Mouse (Mus musculus): ENCODE measurements around the gene Tspyl1.

DNA sequence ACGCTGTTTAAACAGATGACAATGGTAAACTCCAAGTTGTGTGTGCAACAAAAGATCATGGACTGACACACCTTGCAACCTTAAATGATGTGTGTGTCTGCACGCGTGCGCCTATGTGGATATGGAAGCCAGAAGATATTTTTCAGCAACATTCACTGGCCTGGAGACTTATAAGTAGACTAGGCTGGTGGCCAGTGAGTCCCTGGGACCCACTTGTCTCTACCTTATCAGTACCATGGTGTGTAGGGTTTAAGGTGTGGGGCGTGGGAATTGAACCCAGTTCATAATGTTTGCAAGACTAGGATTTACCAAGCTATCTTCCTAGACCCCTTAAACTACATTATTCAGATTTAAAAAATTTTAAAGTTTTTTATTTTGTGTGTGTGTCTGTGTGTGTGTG lies 45.2 kb downstream of the Tspyl1 start:
- TF ChIP-seq CTCF (IDR thresholded peaks at IDR 0.05 in 2 of 3, conservative IDR thresholded peaks at IDR 0.05 in 1 of 3; ENCODE audit: control insufficient read depth in 1 of 3, insufficient read depth in 1 of 3, low read depth in 2 of 3, low read length in 3 of 3, poor library complexity in 1 of 3, severe bottlenecking in 1 of 3) (no peak), ZNF384 (IDR thresholded peaks at IDR 0.05; ENCODE audit: low read depth, low read length) (no peak), POLR2A (IDR thresholded peaks at IDR 0.05; ENCODE audit: control insufficient read depth in 1 of 2, insufficient read depth in 1 of 2, low read depth in 1 of 2, low read length in 2 of 2, poor library complexity in 1 of 2) (no peak), NELFE (IDR thresholded peaks at IDR 0.05; ENCODE audit: low read depth, low read length) (no peak), POLR2AphosphoS2 (IDR thresholded peaks at IDR 0.05; ENCODE audit: low read length) (no peak), TAL1 (IDR thresholded peaks at IDR 0.05; ENCODE audit: low read length) (no peak), CHD2 (IDR thresholded peaks at IDR 0.05; ENCODE audit: low read length) (no peak)

Data from MEL (cell line).